Mouse (Mus musculus): ENCODE data around the gene Ptk6. TPM values are rescaled to one million over a fixed set of nuclear protein-coding genes. Genes with fewer than 3 reads are reported as not detected.

The Ptk6 gene
- polyA plus RNA-seq, 1 experiment from 2014 or later: not detected

GRCm38 (mm10) chr2:181228335-181228734 lies 25.7 kb upstream of the Ptk6 start:
- Histone ChIP-seq H3K27me3 (ENCODE audit: control insufficient read depth, insufficient read depth, low read length) (no peaks in the 10 kb centered on the region), H3K27ac (ENCODE audit: low read depth, low read length) (no peak overlapping the region), H3K4me3 (ENCODE audit: low read depth, low read length) (no peak overlapping the region), H3K4me1 (replicated peaks; ENCODE audit: control insufficient read depth, insufficient read depth, low read length) (no peaks in the 10 kb centered on the region), H3K9ac (ENCODE audit: low read length) (no peak overlapping the region), H3K36me3 (ENCODE audit: control insufficient read depth, insufficient read depth, low read length) (no peaks in the 10 kb centered on the region), H3K9me3 (ENCODE audit: control insufficient read depth, low read length) (no peaks in the 10 kb centered on the region), H3K4me2 (ENCODE audit: low read depth, low read length, severe bottlenecking) (no peak overlapping the region)
- 83% methylated on average over 1 of the region's 1 CpGs for WGBS
- ATAC-seq (replicated peaks; ENCODE audit: low FRiP score): no peak
- DNase-seq (ENCODE audit: low spot score): no peak

- no peak overlapping the region for H3K4me3 ChIP-seq (ENCODE audit: low read depth, low read length)
- H3K27ac ChIP-seq (ENCODE audit: low read depth, low read length): no peak overlapping the region
- no peaks in the 10 kb centered on the region for H3K27me3 ChIP-seq (ENCODE audit: control insufficient read depth, insufficient read depth, low read length)
- WGBS: 91% methylated on average over 3 of the region's 3 CpGs
- H3K9ac ChIP-seq (ENCODE audit: low read length): no peak overlapping the region
- ATAC-seq (replicated peaks; ENCODE audit: low FRiP score): no peak
- no peaks in the 10 kb centered on the region for H3K36me3 ChIP-seq (ENCODE audit: control insufficient read depth, insufficient read depth, low read length)
- no peaks in the 10 kb centered on the region for H3K9me3 ChIP-seq (ENCODE audit: control insufficient read depth, low read length)
- no peaks in the 10 kb centered on the region for H3K4me1 ChIP-seq (replicated peaks; ENCODE audit: control insufficient read depth, insufficient read depth, low read length)
- DNase-seq (ENCODE audit: low spot score): no peak
- no peak overlapping the region for H3K4me2 ChIP-seq (ENCODE audit: low read depth, low read length, severe bottlenecking)
Observed at GRCm38 (mm10) chr2:181227122-181227521, 24.5 kb upstream of the Ptk6 start.

- no peak overlapping the region for H3K4me3 ChIP-seq (ENCODE audit: low read depth, low read length)
- H3K4me2 ChIP-seq (ENCODE audit: low read depth, low read length, severe bottlenecking): no peak overlapping the region
- no peak overlapping the region for H3K9ac ChIP-seq (ENCODE audit: low read length)
- no peak overlapping the region for H3K27ac ChIP-seq (ENCODE audit: low read depth, low read length)
- peaks cover 2% of the 10 kb centered on the region; the same call in 1 of the 2 replicates for H3K4me1 ChIP-seq (replicated peaks; ENCODE audit: control insufficient read depth, insufficient read depth, low read length)
- no peaks in the 10 kb centered on the region for H3K27me3 ChIP-seq (ENCODE audit: control insufficient read depth, insufficient read depth, low read length)
- H3K36me3 ChIP-seq (ENCODE audit: control insufficient read depth, insufficient read depth, low read length): no peaks in the 10 kb centered on the region
- ATAC-seq (replicated peaks; ENCODE audit: low FRiP score): no peak
- DNase-seq (ENCODE audit: low spot score): no peak
- 86% methylated on average over 2 of the region's 2 CpGs for WGBS
- H3K9me3 ChIP-seq (ENCODE audit: control insufficient read depth, low read length): no peaks in the 10 kb centered on the region
Observed at GRCm38 (mm10) chr2:181224994-181225393, 22.4 kb upstream of the Ptk6 start.

DNA sequence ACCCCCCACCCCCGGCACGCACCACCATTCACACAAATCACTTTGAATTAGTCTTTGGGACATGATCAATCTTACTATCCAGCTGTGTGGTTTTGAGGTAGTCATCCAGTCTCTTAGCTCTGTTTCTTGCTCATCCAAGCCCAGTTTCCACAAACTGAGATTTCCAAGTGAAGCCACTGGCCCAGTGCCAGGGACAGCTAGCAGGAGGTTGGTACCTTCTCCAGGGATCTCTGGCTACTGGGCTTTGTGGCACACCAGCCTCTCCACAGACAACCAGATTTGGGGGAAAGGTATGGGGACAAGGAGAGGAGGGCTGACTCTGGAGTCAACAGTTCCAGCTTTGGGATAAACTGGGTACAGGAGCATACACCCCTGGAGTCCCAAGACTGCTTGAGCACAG lies 17.8 kb upstream of the Ptk6 start:
- Histone ChIP-seq H3K4me3 (ENCODE audit: low read depth, low read length) (peak overlapping the region; percentile 26; the same call in 1 of the 2 replicates), H3K4me1 (replicated peaks; ENCODE audit: control insufficient read depth, insufficient read depth, low read length) (peaks cover 7% of the 10 kb centered on the region; the same call in 1 of the 2 replicates), H3K9me3 (ENCODE audit: control insufficient read depth, low read length) (no peaks in the 10 kb centered on the region), H3K4me2 (ENCODE audit: low read depth, low read length, severe bottlenecking) (peak overlapping the region; percentile 67), H3K27me3 (ENCODE audit: control insufficient read depth, insufficient read depth, low read length) (no peaks in the 10 kb centered on the region), H3K9ac (ENCODE audit: low read length) (no peak overlapping the region), H3K27ac (ENCODE audit: low read depth, low read length) (no peak overlapping the region), H3K36me3 (ENCODE audit: control insufficient read depth, insufficient read depth, low read length) (no peaks in the 10 kb centered on the region)
- WGBS: 62% methylated on average over 2 of the region's 2 CpGs
- ATAC-seq (replicated peaks; ENCODE audit: low FRiP score) (no peak), DNase-seq (ENCODE audit: low spot score) (no peak)

GRCm38 (mm10) chr2:181219538-181220216 lies 17.1 kb upstream of the Ptk6 start, which contains the start of gene Fndc11:
Fndc11 (plus strand) TSS chr2:181220013.
- Histone ChIP-seq H3K27me3 (ENCODE audit: control insufficient read depth, insufficient read depth, low read length) (no peaks in the 10 kb centered on the region), H3K9ac (ENCODE audit: low read length) (peak within 1 kb of the TSS; percentile 52), H3K4me3 (ENCODE audit: low read depth, low read length) (peak within 1 kb of the TSS; percentile 26), H3K36me3 (ENCODE audit: control insufficient read depth, insufficient read depth, low read length) (no peaks in the 10 kb centered on the region), H3K9me3 (ENCODE audit: control insufficient read depth, low read length) (no peaks in the 10 kb centered on the region), H3K4me1 (replicated peaks; ENCODE audit: control insufficient read depth, insufficient read depth, low read length) (peaks cover 7% of the 10 kb centered on the region; the same call in 1 of the 2 replicates), H3K27ac (ENCODE audit: low read depth, low read length) (no peak within 1 kb of the TSS), H3K4me2 (ENCODE audit: low read depth, low read length, severe bottlenecking) (peak within 1 kb of the TSS; percentile 67)
- DNase-seq (ENCODE audit: low spot score) (peak; percentile 76), ATAC-seq (replicated peaks; ENCODE audit: low FRiP score) (peak; percentile 87)
- WGBS: 4% methylated on average over 25 of the region's 25 CpGs

- Histone ChIP-seq H3K4me3 (ENCODE audit: low read depth, low read length) (no peak overlapping the region), H3K27ac (ENCODE audit: low read depth, low read length) (no peak overlapping the region), H3K4me1 (replicated peaks; ENCODE audit: control insufficient read depth, insufficient read depth, low read length) (peaks cover 7% of the 10 kb centered on the region; the same call in 1 of the 2 replicates), H3K36me3 (ENCODE audit: control insufficient read depth, insufficient read depth, low read length) (no peaks in the 10 kb centered on the region), H3K9ac (ENCODE audit: low read length) (no peak overlapping the region; the same call in 1 of the 2 replicates), H3K27me3 (ENCODE audit: control insufficient read depth, insufficient read depth, low read length) (no peaks in the 10 kb centered on the region), H3K4me2 (ENCODE audit: low read depth, low read length, severe bottlenecking) (no peak overlapping the region), H3K9me3 (ENCODE audit: control insufficient read depth, low read length) (no peaks in the 10 kb centered on the region)
- ATAC-seq (replicated peaks; ENCODE audit: low FRiP score) (no peak), DNase-seq (ENCODE audit: low spot score) (no peak)
- WGBS: 71% methylated on average over 5 of the region's 5 CpGs
Observed at GRCm38 (mm10) chr2:181218881-181219485, 16.4 kb upstream of the Ptk6 start.

DNA sequence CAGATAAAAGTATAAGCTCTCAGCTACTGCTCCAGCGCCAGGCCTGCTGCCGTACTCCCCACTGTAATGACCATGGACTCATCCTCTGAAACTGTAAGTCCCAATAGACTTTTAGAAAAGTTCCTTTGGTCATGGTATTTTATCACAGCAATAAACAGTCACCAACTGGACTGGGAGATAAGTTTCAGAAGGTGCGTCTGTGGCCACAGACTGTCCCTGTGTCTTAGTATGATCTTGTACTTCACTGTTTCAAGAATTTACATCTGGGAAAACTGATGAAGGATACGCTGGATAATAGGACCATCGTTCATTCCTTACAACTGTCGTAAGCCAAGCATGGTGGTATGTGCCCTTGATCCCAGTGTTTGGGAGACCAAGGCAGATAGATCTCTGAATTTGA lies 13.4 kb upstream of the Ptk6 start:
- Histone ChIP-seq H3K36me3 (ENCODE audit: control insufficient read depth, insufficient read depth, low read length) (no peaks in the 10 kb centered on the region), H3K4me2 (ENCODE audit: low read depth, low read length, severe bottlenecking) (no peak overlapping the region), H3K27ac (ENCODE audit: low read depth, low read length) (no peak overlapping the region), H3K27me3 (ENCODE audit: control insufficient read depth, insufficient read depth, low read length) (peaks cover 29% of the 10 kb centered on the region), H3K4me3 (ENCODE audit: low read depth, low read length) (no peak overlapping the region), H3K4me1 (replicated peaks; ENCODE audit: control insufficient read depth, insufficient read depth, low read length) (peaks cover 16% of the 10 kb centered on the region; the same call in 1 of the 2 replicates), H3K9ac (ENCODE audit: low read length) (no peak overlapping the region), H3K9me3 (ENCODE audit: control insufficient read depth, low read length) (no peaks in the 10 kb centered on the region)
- DNase-seq (ENCODE audit: low spot score) (no peak), ATAC-seq (replicated peaks; ENCODE audit: low FRiP score) (no peak)
- 90% methylated on average over 6 of the region's 6 CpGs for WGBS

GRCm38 (mm10) chr2:181213021-181213445 lies 10.4 kb upstream of the Ptk6 start, which contains the start of gene Srms:
Srms (minus strand) TSS chr2:181213185.
- peaks cover 9% of the 10 kb centered on the region; the same call in 1 of the 2 replicates for H3K4me1 ChIP-seq (replicated peaks; ENCODE audit: control insufficient read depth, insufficient read depth, low read length)
- DNase-seq (ENCODE audit: low spot score) (no peak), ATAC-seq (replicated peaks; ENCODE audit: low FRiP score) (no peak; the same call in 1 of the 2 replicates)
- no peak within 1 kb of the TSS; the same call in 1 of the 2 replicates for H3K9ac ChIP-seq (ENCODE audit: low read length)
- peak within 1 kb of the TSS; percentile 48 for H3K4me2 ChIP-seq (ENCODE audit: low read depth, low read length, severe bottlenecking)
- H3K9me3 ChIP-seq (ENCODE audit: control insufficient read depth, low read length): no peaks in the 10 kb centered on the region
- peak within 1 kb of the TSS; percentile 22 for H3K4me3 ChIP-seq (ENCODE audit: low read depth, low read length)
- WGBS: 0% methylated on average over 17 of the region's 17 CpGs
- H3K27me3 ChIP-seq (ENCODE audit: control insufficient read depth, insufficient read depth, low read length): peaks cover 30% of the 10 kb centered on the region
- no peak within 1 kb of the TSS for H3K27ac ChIP-seq (ENCODE audit: low read depth, low read length)
- H3K36me3 ChIP-seq (ENCODE audit: control insufficient read depth, insufficient read depth, low read length): no peaks in the 10 kb centered on the region
